Mouse (Mus musculus): ENCODE data around the gene Crhr2.

DNA sequence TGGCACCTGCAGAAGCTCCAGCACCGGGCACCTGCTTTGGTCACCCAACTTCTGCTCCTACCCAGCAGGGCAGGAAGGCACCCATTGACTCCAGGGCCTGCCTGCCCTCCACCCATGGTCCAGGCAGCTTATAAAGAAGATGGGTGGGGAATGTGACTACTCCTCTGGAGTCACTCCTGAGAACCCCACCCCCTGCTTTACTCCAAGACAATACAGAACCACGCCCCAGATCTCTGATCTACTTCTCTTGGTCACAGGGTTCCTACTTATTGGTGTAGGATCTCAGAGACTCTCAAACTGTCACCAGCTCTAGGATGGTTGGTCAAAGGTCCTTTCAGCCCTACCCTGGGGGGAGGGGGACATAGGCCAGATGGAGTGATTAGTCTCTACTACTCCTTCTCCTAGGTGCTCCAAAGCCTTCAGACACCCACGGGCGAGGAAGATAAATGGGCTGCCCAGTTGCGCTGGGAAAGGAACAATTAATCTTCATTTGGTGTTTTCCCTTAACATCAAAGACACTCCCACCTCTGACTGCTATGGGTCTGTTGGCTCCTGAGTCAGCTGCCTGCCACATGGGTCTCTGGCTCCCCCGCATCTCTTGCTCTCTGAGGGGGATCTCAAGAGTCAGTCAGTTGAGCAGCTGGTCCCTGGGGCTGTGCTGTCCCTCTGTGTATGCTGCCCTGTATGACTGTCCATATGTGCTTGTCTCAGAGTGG lies 39.2 kb downstream of the Crhr2 start:
- no peak for TF ChIP-seq POLR2A (IDR thresholded peaks at IDR 0.05; ENCODE audit: insufficient read length, low read depth)
- TF ChIP-seq POLR2AphosphoS2 (IDR thresholded peaks at IDR 0.05; ENCODE audit: insufficient read length, low read depth) = no peak
- TF ChIP-seq SRF (IDR thresholded peaks at IDR 0.05; ENCODE audit: control insufficient read depth, insufficient read length, low read depth) = no peak
- TF ChIP-seq MYOG (IDR thresholded peaks at IDR 0.05; ENCODE audit: control insufficient read depth in 1 of 3, insufficient read depth in 1 of 3, insufficient read length in 2 of 3, low read depth in 2 of 3) = no peak
- TF ChIP-seq CEBPB (IDR thresholded peaks at IDR 0.05; ENCODE audit: insufficient read depth, poor library complexity, severe bottlenecking) = no peak
- TF ChIP-seq MAX (IDR thresholded peaks at IDR 0.05; ENCODE audit: low read depth) = no peak
- no peak for TF ChIP-seq E2F4 (IDR thresholded peaks at IDR 0.05; ENCODE audit: insufficient read depth)
- TF ChIP-seq TCF12 (IDR thresholded peaks at IDR 0.05; ENCODE audit: insufficient read depth, poor library complexity, severe bottlenecking) = no peak
- no peak for TF ChIP-seq MYOD1 (IDR thresholded peaks at IDR 0.05; ENCODE audit: control insufficient read depth in 1 of 3, insufficient read length in 2 of 3, low read depth in 2 of 3)
